Mouse (Mus musculus) spleen, postnatal 0 days (tissue): ENCODE data around the gene Yju2. TPM values are rescaled to one million over a fixed set of nuclear protein-coding genes. Genes with fewer than 3 reads are reported as not detected.

Experiments used
- polyA plus RNA-seq: library from polyadenylated mRNA; unstranded; fragments of >200 nt; fragmentation: Nextera tagmentation; extraction: Ambion mirVana; gene quantifications from 2 replicates; pipeline ENCODE4 v1.2.1, GENCODE M21; 2015

Yju2 gene
- polyA plus RNA-seq, result 12.2 and 13.4 TPM in 2 replicates

DNA sequence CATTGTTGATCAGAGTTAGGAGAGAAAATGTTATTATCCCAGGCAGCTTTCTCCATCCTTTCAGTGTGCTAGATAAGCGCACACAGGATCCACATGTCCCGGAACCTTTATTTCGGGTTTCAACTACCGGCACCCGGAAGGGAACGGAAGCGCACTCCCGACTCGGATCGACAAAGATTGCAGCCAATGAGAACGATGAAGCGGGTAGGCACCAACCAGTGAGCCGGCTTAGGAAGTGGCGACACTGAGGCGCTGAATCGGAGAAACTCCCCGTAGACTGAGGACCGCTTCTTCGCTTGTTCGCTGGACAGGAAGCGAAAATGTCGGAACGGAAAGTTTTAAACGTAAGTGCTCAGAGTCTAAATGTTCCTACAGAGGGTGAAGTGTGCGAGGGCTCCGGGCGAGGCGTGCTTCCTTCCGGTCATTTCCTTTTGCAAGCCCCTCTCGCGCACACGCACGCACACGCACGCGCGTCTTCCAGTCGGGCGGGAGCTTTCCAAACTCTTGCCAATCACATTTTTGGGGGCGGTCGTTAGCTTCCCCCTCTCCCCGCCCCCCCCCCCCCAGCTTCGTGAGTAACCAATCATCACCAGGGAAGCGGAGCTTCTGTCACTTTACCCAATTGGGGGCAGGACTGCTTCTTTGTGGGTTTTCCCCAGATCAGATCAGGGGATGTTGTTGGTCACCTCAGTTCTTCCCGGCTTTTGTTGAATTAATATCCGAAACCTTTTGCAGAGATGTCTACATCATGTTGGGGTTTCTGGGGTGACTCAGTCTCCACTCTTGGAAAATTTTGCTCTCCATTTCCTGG is at the start of gene Yju2:
Yju2 (plus strand) TSS at position 182 of the 811 bp plus-strand sequence.

DNA sequence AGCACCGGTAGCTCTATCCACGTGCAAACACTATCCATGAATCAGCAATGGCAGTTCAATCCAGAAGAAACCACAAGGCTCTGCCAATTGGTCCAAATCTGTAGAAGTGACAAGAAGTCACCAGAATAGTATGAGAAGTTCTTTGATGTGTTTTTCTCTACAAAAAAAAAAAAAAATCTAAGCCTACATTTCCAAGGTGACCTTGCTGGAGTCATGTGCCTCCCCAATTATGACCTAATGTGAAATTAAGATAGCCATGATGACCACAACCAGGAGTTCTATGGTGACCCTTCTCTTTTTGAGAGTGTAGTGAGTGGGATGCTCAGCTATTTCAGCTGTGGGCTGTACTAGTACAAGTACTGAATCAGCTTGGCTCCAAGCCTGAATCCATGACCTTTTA is 9.5 kb upstream of the Yju2 start, which contains the start of gene Zfp119b:
Zfp119b (minus strand) TSS at position 101 of the 400 bp plus-strand sequence.

DNA sequence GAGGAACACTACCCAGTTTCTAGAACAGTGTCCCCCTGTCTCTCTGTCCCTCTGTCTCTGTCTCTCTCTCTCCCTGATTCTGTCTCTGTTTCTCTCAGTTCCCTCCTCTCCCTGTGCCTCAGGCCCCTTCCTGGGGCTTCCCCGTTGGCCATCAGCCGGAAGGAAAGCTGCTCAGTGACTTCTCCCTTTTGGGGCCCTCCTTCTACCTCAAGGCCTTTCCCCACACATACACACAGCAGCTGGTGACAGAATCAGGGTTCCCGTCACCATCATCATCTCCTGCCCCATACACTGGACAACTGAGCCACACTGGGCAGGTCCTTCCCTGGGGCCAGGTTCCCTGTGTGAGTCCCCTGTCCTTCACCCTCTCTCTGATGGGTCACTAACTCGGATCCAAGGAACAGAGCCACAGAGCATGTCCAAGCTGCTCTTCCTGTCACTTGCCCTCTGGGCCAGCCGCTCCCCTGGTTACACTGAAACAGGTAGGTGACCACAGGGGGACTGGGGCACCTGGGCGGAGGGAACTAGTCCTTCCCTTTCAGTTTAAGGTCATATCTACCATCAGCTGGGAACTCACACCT is 6.4 kb upstream of the Yju2 start, which contains the start of gene Ebi3:
Ebi3 (plus strand) TSS at position 194 of the 581 bp plus-strand sequence.

DNA sequence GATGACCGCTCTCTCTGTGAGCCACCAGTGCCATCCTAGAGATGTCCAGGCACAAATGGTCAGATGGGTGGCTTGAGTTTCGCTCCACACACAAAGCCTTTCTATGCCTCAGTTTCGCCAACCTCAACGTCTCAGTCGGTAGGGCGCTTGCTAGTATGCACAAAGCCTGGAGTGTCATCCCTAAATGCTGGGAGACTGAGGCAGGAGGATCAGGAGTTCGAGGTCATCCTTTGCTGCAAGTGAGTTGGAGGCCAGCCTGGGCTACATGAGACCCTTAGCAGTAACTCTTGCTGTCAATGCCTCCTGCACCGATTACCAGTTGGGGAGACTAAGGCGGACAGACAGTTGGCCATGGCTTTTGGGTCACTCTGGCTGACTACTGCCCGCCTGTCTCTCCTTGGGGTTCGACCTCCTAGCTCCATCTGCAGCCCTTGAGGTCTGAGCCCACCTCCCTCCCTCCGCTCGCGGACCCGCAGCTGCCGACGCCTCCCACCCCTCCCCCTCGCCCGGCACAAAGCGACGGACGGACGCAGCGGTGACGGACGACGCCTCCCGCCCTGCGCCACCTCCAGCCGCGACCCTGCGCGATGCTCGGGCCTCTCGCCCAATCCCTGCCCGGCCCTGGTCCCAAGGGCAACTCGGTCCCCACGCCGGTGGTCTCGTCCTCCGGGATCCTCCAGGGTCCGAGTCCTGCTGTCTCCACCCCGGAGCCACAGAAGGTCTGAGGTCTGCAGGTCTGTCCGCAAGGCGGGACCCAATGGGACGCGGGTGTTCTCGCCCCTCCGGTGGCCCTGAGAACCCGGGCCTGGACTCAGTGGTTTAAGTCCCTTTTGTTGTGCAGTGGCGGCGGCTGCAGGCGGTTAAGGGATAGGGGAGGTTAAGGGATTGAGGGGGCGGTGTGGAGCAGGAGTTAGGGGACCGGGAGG is 11.3 kb downstream of the Yju2 start, which contains the start of gene Shd:
Shd (plus strand) TSS at position 502 of the 926 bp plus-strand sequence.

DNA sequence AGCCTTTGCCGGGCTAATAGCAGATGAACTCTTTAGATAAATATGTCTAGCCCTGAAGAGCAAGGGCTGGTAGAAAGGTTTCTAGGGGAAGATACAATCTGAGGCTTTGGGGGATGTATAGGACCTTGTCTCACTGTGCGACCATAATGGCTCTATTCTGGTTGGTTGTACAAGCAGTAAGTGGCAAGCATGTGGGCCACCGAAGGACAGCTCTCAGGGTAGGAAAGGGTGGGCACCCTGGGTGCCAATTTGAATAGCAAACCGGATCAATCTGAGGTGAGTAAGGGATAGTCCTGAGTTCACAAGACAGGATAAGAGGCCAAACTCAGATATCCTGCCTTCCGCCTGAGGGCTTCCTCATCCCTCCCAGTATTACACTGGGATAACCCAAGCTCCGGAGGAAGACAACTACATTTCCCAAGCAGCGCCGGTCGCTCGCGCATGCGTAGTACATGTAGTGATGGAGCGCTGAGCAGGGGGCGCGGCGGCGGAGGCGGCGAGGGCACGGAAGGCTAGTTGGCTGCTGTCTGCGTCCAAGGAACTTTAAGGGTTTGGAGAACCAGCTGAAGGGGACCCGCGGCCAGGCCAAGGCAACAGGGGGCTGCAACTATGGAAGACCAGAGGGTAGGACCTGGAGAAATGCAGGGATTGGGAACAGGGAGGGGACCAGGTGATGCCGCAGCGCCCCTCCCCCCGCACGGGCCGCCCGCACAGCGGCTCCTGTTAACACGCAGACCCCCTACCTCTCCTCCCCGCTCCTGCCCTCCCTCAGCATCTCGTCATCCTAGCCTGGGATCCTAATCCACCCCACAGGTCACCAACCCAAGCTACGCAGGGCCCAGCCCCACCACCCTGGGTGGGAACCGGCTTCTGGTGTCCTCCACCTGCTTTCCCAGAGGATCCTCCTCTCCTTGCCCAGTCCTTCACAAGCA is 27.4 kb downstream of the Yju2 start, which contains the start of gene Fsd1:
Fsd1 (plus strand) TSS at position 480 of the 932 bp plus-strand sequence.

DNA sequence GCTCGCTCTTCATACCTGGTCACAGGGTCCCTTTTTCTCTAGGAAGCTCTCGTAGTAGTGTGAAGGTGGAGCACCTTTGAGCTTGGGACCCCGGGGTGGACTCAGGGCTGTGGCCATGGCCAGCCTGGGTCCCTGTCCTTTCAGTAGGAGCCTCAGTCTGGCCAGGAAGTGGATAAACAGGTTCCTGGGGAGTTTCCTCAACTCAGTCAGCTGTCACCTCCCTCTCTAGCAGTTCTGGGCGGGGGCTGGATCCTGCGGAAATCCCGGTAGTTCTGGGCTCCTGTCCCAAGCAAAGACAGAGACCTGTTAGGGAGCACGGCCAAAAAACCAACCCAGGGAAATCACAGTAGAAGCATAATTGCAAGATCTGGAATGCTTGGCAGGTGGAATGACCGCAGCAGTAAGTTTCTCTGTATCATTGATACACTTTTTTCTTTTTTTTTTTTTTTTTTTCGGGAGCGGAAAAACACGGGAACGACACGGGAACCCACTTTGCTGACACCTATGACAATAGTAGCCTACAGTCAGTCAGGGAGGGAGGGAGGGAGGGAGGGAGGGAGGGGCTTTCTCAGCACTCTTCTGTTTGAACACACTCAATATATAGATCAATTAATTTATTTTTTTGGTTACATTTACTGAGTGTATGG is 46.6 kb downstream of the Yju2 start, which contains the start of the genes Stap2 and Mpnd:
Stap2 (minus strand) TSS at position 170 of the 647 bp plus-strand sequence.
Mpnd (plus strand) TSS at position 297 of the 647 bp plus-strand sequence.

Other genes with a start within 250 kb of the Yju2 start
- gene Pot1b, start 246.5 kb upstream of the Yju2 start, polyA plus RNA-seq, result 9.3 and 9.7 TPM in 2 replicates
- 3.6 and 5.5 TPM in 2 replicates for gene Adgre4, start 209.1 kb upstream of the Yju2 start, polyA plus RNA-seq
- 3.9 and 4.4 TPM in 2 replicates for gene Zfp119a, start 80.2 kb upstream of the Yju2 start, polyA plus RNA-seq
- 9.3 and 10.6 TPM in 2 replicates for gene Zfp959, start 67.0 kb upstream of the Yju2 start, polyA plus RNA-seq
- 3.7 and 4.5 TPM in 2 replicates for gene Zfp119b, start 9.6 kb upstream of the Yju2 start, polyA plus RNA-seq
- 19.6 and 28.1 TPM in 2 replicates for gene Ebi3, start 6.5 kb upstream of the Yju2 start, polyA plus RNA-seq
- 2.1 and 2.7 TPM in 2 replicates for gene Shd, start 11.4 kb downstream of the Yju2 start, polyA plus RNA-seq
- gene Fsd1, start 27.4 kb downstream of the Yju2 start, polyA plus RNA-seq, result not detected in 2 replicates
- 4.7 and 7.1 TPM in 2 replicates for gene Stap2, start 46.5 kb downstream of the Yju2 start, polyA plus RNA-seq
- gene Mpnd, start 46.6 kb downstream of the Yju2 start, polyA plus RNA-seq, result 11.8 and 15.7 TPM in 2 replicates
- gene Sh3gl1, start 77.5 kb downstream of the Yju2 start, polyA plus RNA-seq, result 44.3 and 51.0 TPM in 2 replicates
- gene Chaf1a, start 81.3 kb downstream of the Yju2 start, polyA plus RNA-seq, result 15.4 and 16.3 TPM in 2 replicates
- gene Ubxn6, start 115.9 kb downstream of the Yju2 start, polyA plus RNA-seq, result 15.6 and 17.0 TPM in 2 replicates
- 54.4 and 62.0 TPM in 2 replicates for gene Hdgfl2, start 120.5 kb downstream of the Yju2 start, polyA plus RNA-seq
- gene Plin4, start 150.7 kb downstream of the Yju2 start, polyA plus RNA-seq, result 0.06 and 0.11 TPM in 2 replicates
- 0.19 and 0.33 TPM in 2 replicates for gene Plin5, start 158.5 kb downstream of the Yju2 start, polyA plus RNA-seq
- 69.0 and 83.3 TPM in 2 replicates for gene Lrg1, start 162.9 kb downstream of the Yju2 start, polyA plus RNA-seq
- 1.6 and 1.8 TPM in 2 replicates for gene Sema6b, start 181.2 kb downstream of the Yju2 start, polyA plus RNA-seq
- gene Tnfaip8l1, start 203.4 kb downstream of the Yju2 start, polyA plus RNA-seq, result 6.0 and 8.1 TPM in 2 replicates
- 42.6 and 43.0 TPM in 2 replicates for gene Mydgf, start 224.8 kb downstream of the Yju2 start, polyA plus RNA-seq